18 mouse cellular contexts compared by ENCODE assay signal in genomic region chr13:104799067-104799466, GRCm38 (mm10). TPM values are rescaled to one million over a fixed set of nuclear protein-coding genes. Genes with fewer than 3 reads are reported as not detected.
DNase-seq lines count a peak whose midpoint lies in the region; ATAC-seq and TF ChIP-seq lines count a peak whose summit lies in the region.
"Had no signal": no experiment of that assay in that cellular context is flagged by ENCODE, and none has a peak within 500 bp of the region (broad histone marks: within the 10 kb centered on the region; RNA-seq: fewer than 3 reads in every experiment).

No protein-coding gene starts in this region.

- DNase-seq in kidney, postnatal 0 days (ENCODE audit: low spot score): no peak
- DNase-seq in kidney, postnatal 36 days: no peak
- DNase-seq in yolk sac, embryonic 10.5 days (ENCODE audit: low spot score): peak; percentile 2
- DNase-seq in gastrocnemius, adult 2 months: no peak
- DNase-seq: adrenal gland, adult 2 months; adrenal gland, postnatal 10 days; adrenal gland, postnatal 25 days; cerebellum, adult 11-12 months; cerebellum, adult 2 months; cerebellum, adult 9-10 months; cerebellum, postnatal 10 days; cerebellum, postnatal 25 days had no signal

- peaks cover 9% of the 10 kb centered on the region; the same call in 1 of the 2 replicates for H3K36me3 ChIP-seq in kidney, postnatal 0 days (ENCODE audit: insufficient read depth, low read length)
- no peaks in the 10 kb centered on the region for H3K36me3 ChIP-seq in intestine, embryonic 16.5 days (ENCODE audit: control insufficient read depth, insufficient read depth, low read length)
- H3K36me3 ChIP-seq in hindbrain, embryonic 12.5 days: peaks cover 14% of the 10 kb centered on the region

- H3K4me2 ChIP-seq in kidney, postnatal 0 days (ENCODE audit: low read length): no peak overlapping the region
- H3K4me2 ChIP-seq in intestine, embryonic 16.5 days (ENCODE audit: low read depth, low read length): 0 out of 2 replicates have a peak overlapping the region, but pooled peaks have one; percentile 3
- H3K4me2 ChIP-seq in hindbrain, embryonic 12.5 days (replicated peaks): no peak overlapping the region
- H3K4me2 ChIP-seq: embryonic facial prominence, embryonic 12.5 days; forebrain, embryonic 13.5 days; forebrain, embryonic 15.5 days had no signal

- WGBS in kidney, postnatal 0 days: 71% methylated on average over 8 of the region's 8 CpGs
- 75% methylated on average over 8 of the region's 8 CpGs for WGBS in intestine, embryonic 16.5 days
- WGBS in hindbrain, embryonic 12.5 days: 90% methylated on average over 8 of the region's 8 CpGs

- H3K4me3 ChIP-seq in kidney, postnatal 0 days (replicated peaks; ENCODE audit: low read depth, low read length): no peak overlapping the region
- no peak overlapping the region for H3K4me3 ChIP-seq in intestine, embryonic 16.5 days (ENCODE audit: low read length)
- no peak overlapping the region for H3K4me3 ChIP-seq in gastrocnemius, adult 2 months
- H3K4me3 ChIP-seq in hindbrain, embryonic 12.5 days: no peak overlapping the region
- H3K4me3 ChIP-seq: embryonic facial prominence, embryonic 10.5 days; embryonic facial prominence, embryonic 12.5 days; forebrain, embryonic 13.5 days; forebrain, embryonic 15.5 days had no signal

- no peaks in the 10 kb centered on the region for H3K4me1 ChIP-seq in kidney, postnatal 0 days (replicated peaks; ENCODE audit: insufficient read depth, low read length)
- H3K4me1 ChIP-seq in intestine, embryonic 16.5 days (ENCODE audit: control insufficient read depth, insufficient read depth, low read length): no peaks in the 10 kb centered on the region
- no peaks in the 10 kb centered on the region for H3K4me1 ChIP-seq in hindbrain, embryonic 12.5 days
- H3K4me1 ChIP-seq: embryonic facial prominence, embryonic 10.5 days; embryonic facial prominence, embryonic 12.5 days; forebrain, embryonic 13.5 days; forebrain, embryonic 15.5 days had no signal

- H3K27ac ChIP-seq in kidney, postnatal 0 days: no peak overlapping the region
- H3K27ac ChIP-seq in intestine, embryonic 16.5 days (ENCODE audit: low read length): no peak overlapping the region; the same call in 1 of the 2 replicates
- H3K27ac ChIP-seq in gastrocnemius, adult 2 months: no peak overlapping the region
- H3K27ac ChIP-seq in hindbrain, embryonic 12.5 days: no peak overlapping the region
- H3K27ac ChIP-seq: embryonic facial prominence, embryonic 10.5 days; embryonic facial prominence, embryonic 12.5 days; forebrain, embryonic 13.5 days; forebrain, embryonic 15.5 days had no signal

- no peak for TF ChIP-seq CTCF in kidney, postnatal 0 days (IDR thresholded peaks at IDR 0.05; ENCODE audit: low read depth)
- no peak for TF ChIP-seq CTCF in gastrocnemius, adult 2 months (IDR thresholded peaks at IDR 0.05)

- ATAC-seq in kidney, postnatal 0 days (replicated peaks; ENCODE audit: low FRiP score, low read depth): 0 out of 2 replicates have a peak, but pooled peaks have one; percentile 49
- peak; percentile 58 for ATAC-seq in intestine, embryonic 16.5 days
- ATAC-seq in hindbrain, embryonic 12.5 days (ENCODE audit: low FRiP score): no peak
- ATAC-seq: forebrain, embryonic 13.5 days; forebrain, embryonic 15.5 days had no signal

- H3K27me3 ChIP-seq in kidney, postnatal 0 days (ENCODE audit: insufficient read depth, low read length): no peaks in the 10 kb centered on the region
- no peaks in the 10 kb centered on the region for H3K27me3 ChIP-seq in intestine, embryonic 16.5 days (replicated peaks; ENCODE audit: control insufficient read depth, insufficient read depth, low read length)
- no peaks in the 10 kb centered on the region for H3K27me3 ChIP-seq in hindbrain, embryonic 12.5 days
- H3K27me3 ChIP-seq: embryonic facial prominence, embryonic 12.5 days; forebrain, embryonic 13.5 days; forebrain, embryonic 15.5 days had no signal

- intact Hi-C loops in gastrocnemius, adult 2 months (cut with DNase I): loop anchor here (10.0 kb wide), 1 partner anchor 294 kb away; no protein-coding TSS in a partner anchor

- H3K9ac ChIP-seq in kidney, postnatal 0 days (ENCODE audit: low read depth, low read length): no peak overlapping the region
- H3K9ac ChIP-seq in intestine, embryonic 16.5 days (ENCODE audit: low read depth, low read length): no peak overlapping the region
- H3K9ac ChIP-seq in hindbrain, embryonic 12.5 days: no peak overlapping the region
- H3K9ac ChIP-seq: embryonic facial prominence, embryonic 12.5 days; forebrain, embryonic 13.5 days; forebrain, embryonic 15.5 days had no signal

- H3K9me3 ChIP-seq in kidney, postnatal 0 days (replicated peaks; ENCODE audit: low read length): no peaks in the 10 kb centered on the region
- H3K9me3 ChIP-seq in intestine, embryonic 16.5 days (ENCODE audit: control insufficient read depth, low read length): no peaks in the 10 kb centered on the region
- no peaks in the 10 kb centered on the region for H3K9me3 ChIP-seq in hindbrain, embryonic 12.5 days (replicated peaks)
- H3K9me3 ChIP-seq: embryonic facial prominence, embryonic 10.5 days; embryonic facial prominence, embryonic 12.5 days; forebrain, embryonic 13.5 days; forebrain, embryonic 15.5 days had no signal

RNA-seq across cellular contexts. Expression of gene Srek1ip1, which starts 6.8 kb away (rescaled TPM):
- polyA plus RNA-seq in kidney, postnatal 0 days (2015; fragmentation: Nextera tagmentation; extraction: Ambion mirVana): 30.4 and 33.4 TPM in 2 replicates
- polyA plus RNA-seq in intestine, embryonic 16.5 days (2015; fragmentation: Nextera tagmentation; extraction: Ambion mirVana): 20.6 and 21.1 TPM in 2 replicates
- 10 to 100 TPM; 10.2 to 16.0 TPM for total RNA-seq in gastrocnemius, adult 2 months (2021)
- 19.9 and 22.0 TPM in 2 replicates for polyA plus RNA-seq in hindbrain, embryonic 12.5 days (2016; fragmentation: Nextera tagmentation; extraction: Ambion mirVana)

RNA-seq across cellular contexts. Expression of gene Cwc27, which starts 17.9 kb away (rescaled TPM):
- 25.4 and 27.6 TPM in 2 replicates for polyA plus RNA-seq in kidney, postnatal 0 days (2015; fragmentation: Nextera tagmentation; extraction: Ambion mirVana)
- polyA plus RNA-seq in intestine, embryonic 16.5 days (2015; fragmentation: Nextera tagmentation; extraction: Ambion mirVana): 23.5 and 26.0 TPM in 2 replicates
- total RNA-seq in gastrocnemius, adult 2 months (2021): 10 to 100 TPM; 11.0 to 12.1 TPM
- 27.9 and 28.5 TPM in 2 replicates for polyA plus RNA-seq in hindbrain, embryonic 12.5 days (2016; fragmentation: Nextera tagmentation; extraction: Ambion mirVana)
